Mouse (Mus musculus): ENCODE measurements around the gene Phkb.

Phkb gene

DNA sequence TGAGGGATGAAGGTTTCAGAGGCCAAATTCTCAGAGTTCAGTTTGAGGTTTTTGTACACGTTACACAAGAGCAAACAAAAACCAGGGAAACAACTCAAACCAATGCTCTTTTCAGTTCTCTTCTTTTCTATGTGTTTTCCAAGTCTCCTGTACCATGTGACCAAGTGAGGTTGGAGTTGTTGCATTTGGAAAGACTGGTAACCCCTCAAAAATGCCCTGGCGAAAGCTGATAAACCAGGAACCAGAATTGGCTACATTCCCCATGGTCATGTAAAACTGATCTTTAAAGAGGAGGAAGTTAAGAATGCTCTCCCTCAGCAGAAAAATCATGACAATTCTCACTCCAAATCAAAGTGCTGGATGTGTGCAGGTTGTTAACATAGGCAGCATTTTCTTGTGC is 117.6 kb downstream of the Phkb start:
- no peak for DNase-seq

DNA sequence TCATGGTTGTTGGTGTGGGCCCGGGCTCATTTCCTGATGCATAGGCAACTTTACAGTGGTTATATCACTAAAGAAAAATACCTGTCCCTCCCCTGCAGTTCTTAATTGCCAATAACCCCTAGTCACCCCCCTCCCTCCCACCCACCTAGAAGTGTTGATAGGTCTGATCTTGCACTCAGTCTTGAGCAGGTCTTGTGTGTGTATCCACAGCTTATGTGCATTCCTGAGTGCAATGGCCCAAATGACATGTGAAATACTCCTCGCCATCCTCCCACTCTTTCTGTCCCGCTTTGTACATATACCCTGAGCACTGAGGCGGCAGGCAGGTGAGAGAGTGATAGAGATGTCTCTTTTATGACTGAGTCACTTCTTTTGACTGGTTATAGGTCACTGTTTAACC is 119.1 kb downstream of the Phkb start:
- DNase-seq = no peak

- no peak for DNase-seq
Observed at GRCm38 (mm10) chr8:85977588-85978077, 136.9 kb downstream of the Phkb start.

DNA sequence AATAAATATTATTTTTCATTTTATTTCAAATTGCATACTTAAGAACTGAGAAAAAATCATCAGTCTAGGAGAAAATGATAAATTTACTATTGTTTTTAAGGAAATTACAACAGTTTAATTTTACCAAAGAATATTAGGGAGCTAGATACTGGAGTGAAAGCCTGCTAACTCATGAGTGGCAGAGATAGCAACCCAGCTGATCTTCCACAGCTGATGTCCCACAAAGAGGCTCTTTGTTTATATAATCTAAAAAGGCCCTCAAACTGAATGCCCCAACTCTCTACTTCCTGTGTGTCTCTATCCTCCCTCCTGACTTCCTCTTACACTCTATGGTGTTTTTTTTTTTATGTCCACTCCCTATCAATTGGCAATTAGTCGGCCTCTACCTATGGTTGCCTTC is 152.2 kb downstream of the Phkb start:
- DNase-seq = no peak

- DNase-seq = no peak
Observed at GRCm38 (mm10) chr8:85993661-85994060, 152.9 kb downstream of the Phkb start.

- DNase-seq = no peak
Observed at GRCm38 (mm10) chr8:85995971-85996370, 155.2 kb downstream of the Phkb start.

GRCm38 (mm10) chr8:86006485-86006884 is 165.7 kb downstream of the Phkb start:
- no peak for DNase-seq

DNA sequence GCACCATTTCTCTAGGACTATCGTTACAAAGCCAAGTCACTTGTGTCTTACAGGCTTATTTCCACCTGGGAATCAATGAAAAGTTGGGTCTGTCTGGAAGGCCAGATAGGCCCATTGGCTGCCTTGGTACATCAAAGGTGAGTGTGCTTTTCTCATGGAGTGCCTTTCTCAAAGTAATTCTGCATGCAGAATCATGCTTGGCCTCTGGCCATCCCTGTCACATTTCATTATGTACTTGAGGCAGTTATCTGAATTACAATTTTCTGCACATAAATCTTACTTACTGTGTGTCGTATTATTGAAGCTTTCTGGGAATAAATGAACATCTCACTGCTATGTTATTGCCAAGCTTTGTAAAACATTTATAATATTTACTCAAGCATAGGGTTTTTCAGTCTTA is 176.0 kb downstream of the Phkb start:
- DNase-seq = no peak

- DNase-seq = no peak
Observed at GRCm38 (mm10) chr8:86028646-86029312, 188.0 kb downstream of the Phkb start.

- no peak for DNase-seq
Observed at GRCm38 (mm10) chr8:86029451-86029850, 188.7 kb downstream of the Phkb start.

DNA sequence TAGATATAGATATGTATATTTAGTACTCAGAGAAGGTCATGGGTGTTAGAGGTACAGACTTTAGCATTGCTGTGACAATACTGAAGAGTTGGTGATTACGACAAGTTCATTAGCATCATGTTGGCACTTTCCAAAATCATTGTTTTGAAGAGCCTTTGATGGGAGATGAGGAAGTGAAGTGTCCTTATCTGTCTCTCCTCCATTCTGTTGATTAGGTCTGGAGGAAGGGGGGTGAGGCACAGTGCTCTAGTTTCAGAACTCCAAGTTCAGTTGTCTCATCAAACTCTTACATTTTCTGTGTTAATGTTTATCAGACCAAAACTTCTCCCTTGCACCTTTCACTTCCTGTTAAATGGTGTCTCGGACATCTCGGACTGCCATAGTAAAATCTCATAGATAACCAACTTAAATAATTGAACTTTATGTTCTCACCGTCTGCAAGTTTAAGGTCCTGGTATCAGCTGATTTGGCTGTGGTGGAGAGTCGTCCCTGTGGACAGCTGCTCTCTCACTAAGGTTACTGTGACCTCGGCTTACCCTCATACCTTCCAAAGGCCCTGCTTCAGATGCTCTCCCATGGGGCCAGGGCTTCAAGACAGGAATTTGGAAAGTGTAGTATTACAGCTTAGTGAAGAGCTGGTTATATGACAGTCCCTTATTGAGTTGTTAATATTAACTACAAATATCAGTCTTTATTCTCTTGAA is 194.1 kb downstream of the Phkb start:
- DNase-seq = no peak

DNA sequence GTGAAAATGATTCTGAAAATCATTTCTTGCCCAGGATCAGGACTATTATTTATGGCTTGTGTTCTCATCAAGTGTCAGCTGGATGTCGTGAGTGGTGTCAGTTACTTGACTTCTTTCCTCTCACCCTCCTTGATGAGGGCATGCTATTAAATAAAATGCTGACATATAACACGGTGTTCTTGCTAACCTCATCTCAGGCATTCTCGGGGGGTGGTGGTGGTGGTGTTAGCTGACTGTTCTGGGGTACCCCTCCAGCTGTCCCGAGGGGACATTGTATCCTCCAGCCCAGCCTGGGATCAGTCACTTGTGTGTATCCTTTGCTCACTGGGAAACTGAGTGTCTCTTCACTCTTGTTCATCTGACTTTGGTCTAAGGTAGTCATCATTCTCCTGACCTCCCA is 194.6 kb downstream of the Phkb start:
- DNase-seq = no peak

- no peak for DNase-seq
Observed at GRCm38 (mm10) chr8:86038462-86038861, 197.7 kb downstream of the Phkb start.

- no peak for DNase-seq
Observed at GRCm38 (mm10) chr8:86042049-86042448, 201.3 kb downstream of the Phkb start.

DNA sequence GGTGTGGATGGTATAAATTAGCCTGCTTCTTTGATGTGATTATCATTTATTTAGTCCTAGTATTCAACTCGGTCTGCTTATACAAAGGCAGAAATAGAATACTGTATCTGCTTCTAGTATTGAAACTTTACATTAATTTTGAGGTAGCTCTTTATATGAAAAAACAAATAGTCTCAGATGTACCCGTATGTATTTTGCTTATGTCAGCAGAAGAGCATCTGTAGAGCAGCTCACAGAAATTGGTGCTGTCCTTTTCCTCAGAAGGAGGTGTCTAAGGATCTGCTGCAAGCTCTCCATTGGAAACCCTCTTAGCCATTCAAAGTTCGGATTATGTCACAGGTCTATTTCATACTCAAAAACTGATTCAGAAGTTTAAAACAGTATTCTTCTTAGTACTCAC is 210.1 kb downstream of the Phkb start:
- no peak for DNase-seq

GRCm38 (mm10) chr8:86052003-86052402 is 211.2 kb downstream of the Phkb start:
- no peak for DNase-seq

DNA sequence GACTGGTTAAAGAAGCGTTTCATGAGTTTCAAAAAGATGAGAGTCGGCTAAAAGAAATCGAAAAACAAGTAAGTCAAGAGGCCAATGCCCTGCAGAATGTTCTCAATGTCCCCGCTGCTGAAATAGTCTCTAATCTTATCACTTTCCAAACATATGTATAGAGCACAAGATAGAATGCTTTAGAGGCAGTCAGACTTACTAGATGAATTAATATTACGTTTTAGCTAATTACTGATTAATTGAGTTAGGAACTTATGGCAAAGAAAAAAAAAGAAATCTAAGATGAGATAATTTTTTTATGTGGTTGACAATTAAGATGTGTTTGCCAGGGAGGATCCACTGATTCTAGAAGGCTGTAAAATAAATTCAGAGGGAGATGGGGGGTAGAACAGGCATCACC is 217.9 kb downstream of the Phkb start:
- no peak for DNase-seq

GRCm38 (mm10) chr8:86059130-86059529 is 218.4 kb downstream of the Phkb start:
- no peak for DNase-seq

GRCm38 (mm10) chr8:86063411-86063810 is 222.7 kb downstream of the Phkb start:
- no peak for DNase-seq

GRCm38 (mm10) chr8:86079433-86079832 is 238.7 kb downstream of the Phkb start:
- DNase-seq = no peak

DNA sequence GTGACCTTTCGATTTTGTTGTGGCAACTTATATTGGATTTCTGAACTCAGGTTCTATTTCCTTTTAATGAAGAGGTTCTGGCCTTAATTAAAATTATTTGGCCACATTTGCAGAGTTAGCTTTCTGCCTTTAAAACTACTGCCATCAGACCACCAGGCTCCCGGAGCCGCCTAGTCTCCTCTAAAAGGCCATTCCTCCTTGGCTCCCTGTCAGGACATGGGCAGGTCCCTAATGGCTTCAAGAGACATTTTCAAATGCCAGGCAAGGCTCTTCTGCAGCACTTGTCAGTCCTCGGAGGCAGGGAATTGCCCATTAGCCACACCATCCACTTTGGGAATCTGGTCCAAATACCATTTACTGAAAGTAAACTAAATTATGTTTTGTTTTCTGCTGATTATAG is 242.6 kb downstream of the Phkb start:
- DNase-seq = peak in 1 of 2 experiments; percentile 23

DNA sequence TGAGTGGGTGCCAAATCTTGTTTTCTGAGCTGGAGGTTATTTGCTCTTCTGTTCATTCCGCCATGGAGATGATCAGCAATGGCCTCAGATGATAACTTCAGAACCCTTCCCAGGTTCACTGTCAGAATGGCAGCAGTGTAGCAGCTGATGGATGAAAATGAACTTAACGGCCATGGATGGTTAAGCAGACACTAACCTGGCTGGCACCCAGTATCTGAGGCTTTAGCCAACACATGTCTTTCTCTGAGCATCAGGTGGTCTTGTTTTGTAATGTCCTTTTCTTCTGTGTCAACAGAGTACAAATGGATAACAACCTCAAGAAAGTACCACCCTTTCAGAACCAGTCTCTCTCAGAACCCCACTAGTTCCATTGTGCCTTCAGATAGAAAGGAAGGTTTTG is 246.0 kb downstream of the Phkb start:
- DNase-seq = no peak

GRCm38 (mm10) chr8:86087468-86087867 is 246.7 kb downstream of the Phkb start:
- DNase-seq = no peak

- no peak for DNase-seq
Observed at GRCm38 (mm10) chr8:86090666-86091065, 249.9 kb downstream of the Phkb start.

All from lung, postnatal 4 days (tissue).